9 mouse cellular contexts compared by ENCODE assay signal in the genomic region with DNA sequence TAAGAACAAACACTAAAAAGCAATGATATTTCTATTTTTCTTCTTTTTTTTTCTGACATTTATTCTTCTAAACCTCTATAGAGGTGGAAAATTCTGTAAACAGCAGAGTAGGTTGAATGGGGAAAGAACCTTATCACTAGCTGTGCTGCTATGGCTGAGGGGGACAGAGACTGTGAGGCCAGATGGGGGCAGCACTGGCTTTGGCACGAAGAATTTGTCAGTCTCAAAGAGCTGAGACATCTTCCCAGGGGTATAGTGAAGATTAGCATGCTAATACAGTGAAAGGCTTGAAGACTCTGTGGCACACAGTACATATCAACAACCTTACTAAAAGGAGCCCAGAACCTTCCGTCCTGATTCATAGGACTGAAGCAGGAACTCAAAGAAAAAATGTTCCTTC. TPM values are rescaled to one million over a fixed set of nuclear protein-coding genes. Genes with fewer than 3 reads are reported as not detected.
A peak's percentile ranks its signal among the peaks of the same experiment; 100 is the strongest.
DNase-seq lines count a peak whose midpoint lies in the region; ATAC-seq and TF ChIP-seq lines count a peak whose summit lies in the region.
"Had no signal": no experiment of that assay in that cellular context is flagged by ENCODE, and none has a peak within 500 bp of the region (broad histone marks: within the 10 kb centered on the region; RNA-seq: fewer than 3 reads in every experiment).

No protein-coding gene starts in this region.

- no peaks in the 10 kb centered on the region for H3K36me3 ChIP-seq in stomach, postnatal 0 days (ENCODE audit: control insufficient read depth, insufficient read depth, low read length)
- H3K36me3 ChIP-seq in thymus, adult 2 months (ENCODE audit: control insufficient read depth, insufficient read depth, low read length) = no peaks in the 10 kb centered on the region
- H3K36me3 ChIP-seq: embryonic facial prominence, embryonic 13.5 days had no signal

- no peak overlapping the region for H3K4me2 ChIP-seq in stomach, postnatal 0 days (replicated peaks; ENCODE audit: low read depth)
- H3K4me2 ChIP-seq: embryonic facial prominence, embryonic 13.5 days had no signal

- TF ChIP-seq CTCF in lung, adult 2 months (IDR thresholded peaks at IDR 0.05; ENCODE audit: insufficient read depth, low read length) = peak; percentile 51; the same call in 1 of the 2 replicates
- peak; percentile 67 for TF ChIP-seq CTCF in stomach, postnatal 0 days (IDR thresholded peaks at IDR 0.05; ENCODE audit: low read depth)
- no peak for TF ChIP-seq CTCF in thymus, adult 2 months (IDR thresholded peaks at IDR 0.05; ENCODE audit: borderline replicate concordance, control insufficient read depth, extremely low read depth, insufficient read depth, low read length, poor library complexity)

- H3K9me3 ChIP-seq in stomach, postnatal 0 days (ENCODE audit: control insufficient read depth, low read length) = no peaks in the 10 kb centered on the region
- H3K9me3 ChIP-seq: embryonic facial prominence, embryonic 13.5 days had no signal

- no peaks in the 10 kb centered on the region; the same call in 1 of the 2 replicates for H3K4me1 ChIP-seq in lung, adult 2 months (ENCODE audit: control insufficient read depth, insufficient read depth, low read length)
- H3K4me1 ChIP-seq in stomach, postnatal 0 days (replicated peaks; ENCODE audit: control insufficient read depth, insufficient read depth) = no peaks in the 10 kb centered on the region
- H3K4me1 ChIP-seq in thymus, adult 2 months (replicated peaks; ENCODE audit: control insufficient read depth, insufficient read depth, low read length) = no peaks in the 10 kb centered on the region
- H3K4me1 ChIP-seq: embryonic facial prominence, embryonic 13.5 days had no signal

- TF ChIP-seq EP300 in stomach, postnatal 0 days (optimal IDR thresholded peaks at IDR 0.05) = no peak

- TF ChIP-seq POLR2A in lung, adult 2 months (IDR thresholded peaks at IDR 0.05; ENCODE audit: borderline replicate concordance, extremely low read depth, low read depth, low read length) = no peak
- no peak for TF ChIP-seq POLR2A in thymus, adult 2 months (IDR thresholded peaks at IDR 0.05; ENCODE audit: control insufficient read depth, extremely low read depth, insufficient read depth, low read length, poor library complexity)

- DNase-seq in lung, adult 2 months = no peak
- no peak for DNase-seq in lung, postnatal 25 days (ENCODE audit: low spot score)
- peak; percentile 51 for DNase-seq in MEL-GATA-1-ER (ENCODE audit: extremely low read depth, low read depth)
- DNase-seq in kidney, postnatal 36 days = peak; percentile 63 to 80
- no peak for DNase-seq in stomach, postnatal 0 days (ENCODE audit: low spot score)
- DNase-seq in thymus, adult 2 months = no peak
- DNase-seq in cerebellum, adult 9-11 months = no peak

- 49% methylated on average over 2 of the region's 2 CpGs for WGBS in lung, adult 2 months
- 44% methylated on average over 2 of the region's 2 CpGs for WGBS in stomach, postnatal 0 days
- WGBS in thymus, adult 2 months = 66% methylated on average over 2 of the region's 2 CpGs

- H3K4me3 ChIP-seq in lung, adult 2 months (replicated peaks; ENCODE audit: extremely low read depth, low read depth, low read length) = no peak overlapping the region
- H3K4me3 ChIP-seq in stomach, postnatal 0 days (ENCODE audit: low read depth, low read length) = no peak overlapping the region
- H3K4me3 ChIP-seq in thymus, adult 2 months (ENCODE audit: control insufficient read depth, insufficient read depth, low read length) = no peak overlapping the region
- H3K4me3 ChIP-seq: embryonic facial prominence, embryonic 13.5 days had no signal

- ATAC-seq in common myeloid progenitor, adult 5-6 weeks (replicated peaks; ENCODE audit: low read depth, poor library complexity, severe bottlenecking) = peak; percentile 63
- no peak for ATAC-seq in stomach, postnatal 0 days (ENCODE audit: low FRiP score, low TSS enrichment)

- no peaks in the 10 kb centered on the region for H3K27me3 ChIP-seq in stomach, postnatal 0 days (ENCODE audit: control insufficient read depth, insufficient read depth, low read length)
- H3K27me3 ChIP-seq in thymus, adult 2 months (ENCODE audit: control insufficient read depth, insufficient read depth, low read length) = no peaks in the 10 kb centered on the region
- H3K27me3 ChIP-seq: embryonic facial prominence, embryonic 13.5 days had no signal

- no peak overlapping the region for H3K9ac ChIP-seq in stomach, postnatal 0 days (ENCODE audit: low read length)
- H3K9ac ChIP-seq: embryonic facial prominence, embryonic 13.5 days had no signal

- H3K27ac ChIP-seq in stomach, postnatal 0 days (replicated peaks) = no peak overlapping the region
- H3K27ac ChIP-seq in thymus, adult 2 months (ENCODE audit: control insufficient read depth, insufficient read depth, low read length) = no peak overlapping the region
- H3K27ac ChIP-seq: embryonic facial prominence, embryonic 13.5 days had no signal

RNA-seq across cellular contexts. Expression of a gene that starts 14.9 kb away (rescaled TPM):
- polyA plus RNA-seq in lung, adult 2 months (2012; rRNA removed) = 0.98 and 4.0 TPM in 2 replicates
- total RNA-seq in common myeloid progenitor, adult 5-6 weeks (2017) = not detected in 2 replicates
- 106 and 127 TPM in 2 replicates for polyA plus RNA-seq in stomach, postnatal 0 days (2015; fragmentation: Nextera tagmentation; extraction: Ambion mirVana)
- polyA plus RNA-seq in thymus, adult 2 months (2012; rRNA removed) = 0.13 and 0.24 TPM in 2 replicates

RNA-seq across cellular contexts. Expression of a gene that starts 23.1 kb away (rescaled TPM):
- 0.23 and 0.73 TPM in 2 replicates for polyA plus RNA-seq in lung, adult 2 months (2012; rRNA removed)
- not detected in 2 replicates for total RNA-seq in common myeloid progenitor, adult 5-6 weeks (2017)
- 0.30 and 0.36 TPM in 2 replicates for polyA plus RNA-seq in stomach, postnatal 0 days (2015; fragmentation: Nextera tagmentation; extraction: Ambion mirVana)
- polyA plus RNA-seq in thymus, adult 2 months (2012; rRNA removed) = not detected in 2 replicates

RNA-seq across cellular contexts. Expression of a gene that starts 48.7 kb away (rescaled TPM):
- polyA plus RNA-seq in lung, adult 2 months (2012; rRNA removed) = 28.7 and 53.1 TPM in 2 replicates
- 0.37 and 0.39 TPM in 2 replicates for total RNA-seq in common myeloid progenitor, adult 5-6 weeks (2017)
- 138 and 151 TPM in 2 replicates for polyA plus RNA-seq in stomach, postnatal 0 days (2015; fragmentation: Nextera tagmentation; extraction: Ambion mirVana)
- 0.92 and 2.0 TPM in 2 replicates for polyA plus RNA-seq in thymus, adult 2 months (2012; rRNA removed)

RNA-seq across cellular contexts. Expression of a gene that starts 54.6 kb away (rescaled TPM):
- polyA plus RNA-seq in lung, adult 2 months (2012; rRNA removed) = 3.1 and 7.5 TPM in 2 replicates
- 0.09 and 0.10 TPM in 2 replicates for total RNA-seq in common myeloid progenitor, adult 5-6 weeks (2017)
- 2.0 and 2.2 TPM in 2 replicates for polyA plus RNA-seq in stomach, postnatal 0 days (2015; fragmentation: Nextera tagmentation; extraction: Ambion mirVana)
- 0.66 and 0.84 TPM in 2 replicates for polyA plus RNA-seq in thymus, adult 2 months (2012; rRNA removed)

Comparison
In these comparisons a context has a peak if more than half of its experiments do, and no peak if none do; other contexts are left out.
1. DNase-seq: peak in MEL-GATA-1-ER (single experiment) and kidney, postnatal 36 days (2 of 2); none in lung, adult 2 months (single experiment), lung, postnatal 25 days (single experiment), stomach, postnatal 0 days (single experiment), thymus, adult 2 months (single experiment) and cerebellum, adult 9-11 months (single experiment).
2. RNA of a gene that starts 14.9 kb away (polyA plus RNA-seq): 106 to 127 TPM in stomach, postnatal 0 days; 0.98 to 4.0 TPM in lung, adult 2 months and 0.13 to 0.24 TPM in thymus, adult 2 months; every median in the first group is over 10 times any median in the second.